Mouse (Mus musculus) gastrocnemius, adult 18-20 months (tissue): Measurements from ENCODE around the gene Hist1h4h. TPM values are rescaled to one million over a fixed set of nuclear protein-coding genes. Genes with fewer than 3 reads are reported as not detected.
"Not testable (repeated sequence)": the region's sequence is repeated elsewhere in the genome, so short reads cannot be mapped to it uniquely, and the experiment has no call there.

Source experiments
- DNase-seq: peaks from one replicate; pipeline ENCODE4 v3.0.0; 2021; ENCODE audit warnings: low spot score
- microRNA-seq: library from miRNA; unstranded; fragments of <30 nt; microRNA quantifications from one replicate; pipeline ENCODE4 v1.2.0, GENCODE M21; 2021
- total RNA-seq, 2 experiments: library from RNA; stranded (reverse); gene quantifications; 2 replicates each; pipeline ENCODE4 v1.2.3; 2021

Hist1h4h gene
- total RNA-seq, 2 experiments from 2014 or later: 149 to 163 TPM

- DNase-seq: not testable (repeated sequence)
Measured at GRCm38 (mm10) chr13:23575864-23576313, 45.0 kb downstream of the Hist1h4h start.

- DNase-seq: no peak
Measured at GRCm38 (mm10) chr13:23576351-23576881, 45.6 kb downstream of the Hist1h4h start.

- no peak for DNase-seq
Measured at GRCm38 (mm10) chr13:23576906-23577639, 46.2 kb downstream of the Hist1h4h start.

- DNase-seq: no peak
Measured at GRCm38 (mm10) chr13:23577835-23578234, 47.0 kb downstream of the Hist1h4h start.

Small RNA genes within 50 kb of the gene (microRNA-seq; reads per million reads assigned to microRNA genes)
- gene Gm44297 (not detected), gene Gm44359 (not detected), gene Gm44394 (not detected), gene n-TStga1 (not detected)

Other genes starting within 250 kb of the Hist1h4h start
- gene Zfp322a, start 161.8 kb upstream of the Hist1h4h start, total RNA-seq: 10 to 100 TPM in 1 of 2 experiments, 1 to 10 TPM in 1; 9.9 to 11.7 TPM
- 1 to 10 TPM; 3.8 to 4.2 TPM for gene Abt1, start 107.2 kb upstream of the Hist1h4h start, total RNA-seq
- not detected for gene Btn1a1, start 65.1 kb upstream of the Hist1h4h start, total RNA-seq
- gene Btn2a2, start 42.2 kb upstream of the Hist1h4h start, total RNA-seq: not detected
- 1 to 10 TPM in 1 of 2 experiments, under 1 TPM in 1; 0.73 to 1.9 TPM for gene Hist1h2af, start 2.9 kb downstream of the Hist1h4h start, total RNA-seq
- gene Hist1h3g, start 4.4 kb downstream of the Hist1h4h start, total RNA-seq: under 1 TPM; 0.55 to 0.57 TPM
- 1 to 10 TPM; 1.0 to 1.1 TPM for gene Hist1h2bh, start 12.3 kb downstream of the Hist1h4h start, total RNA-seq
- gene Hist1h3f, start 13.0 kb downstream of the Hist1h4h start, total RNA-seq: 1 to 10 TPM; 3.0 to 4.8 TPM
- 10 to 100 TPM in 1 of 2 experiments, 1 to 10 TPM in 1; 8.3 to 12.3 TPM for gene Hist1h4f, start 20.6 kb downstream of the Hist1h4h start, total RNA-seq
- gene Hist1h1d, start 22.2 kb downstream of the Hist1h4h start, total RNA-seq: under 1 TPM; 0.83 to 0.89 TPM
- 10 to 100 TPM; 11.6 to 12.3 TPM for gene Hist1h3e, start 31.3 kb downstream of the Hist1h4h start, total RNA-seq
- under 1 TPM; 0.41 to 0.85 TPM for gene Hist1h2ae, start 40.2 kb downstream of the Hist1h4h start, total RNA-seq
- 1 to 10 TPM; 2.2 to 3.7 TPM for gene Hist1h2bg, start 40.3 kb downstream of the Hist1h4h start, total RNA-seq
- 1 to 10 TPM; 1.3 to 5.3 TPM for gene Hist1h2bf, start 43.1 kb downstream of the Hist1h4h start, total RNA-seq
- 1 to 10 TPM in 1 of 2 experiments, under 1 TPM in 1; 0.80 to 1.7 TPM for gene Hist1h2ad, start 43.3 kb downstream of the Hist1h4h start, total RNA-seq
- 1 to 10 TPM; 3.2 to 3.7 TPM for gene Hist1h3d, start 44.7 kb downstream of the Hist1h4h start, total RNA-seq
- 10 to 100 TPM; 33.6 to 46.4 TPM for gene Hist1h4d, start 50.5 kb downstream of the Hist1h4h start, total RNA-seq
- 10 to 100 TPM; 13.2 to 15.7 TPM for gene Hist1h2be, start 90.1 kb downstream of the Hist1h4h start, total RNA-seq
- gene Hist1h1e, start 91.5 kb downstream of the Hist1h4h start, total RNA-seq: 10 to 100 TPM; 31.1 to 41.1 TPM
- 1 to 10 TPM in 1 of 2 experiments, under 1 TPM in 1; 0.68 to 1.3 TPM for gene Hist1h2ac, start 152.9 kb downstream of the Hist1h4h start, total RNA-seq
- 10 to 100 TPM; 66.4 to 69.8 TPM for gene Hist1h2bc, start 153.1 kb downstream of the Hist1h4h start, total RNA-seq
- gene Hist1h1t, start 164.8 kb downstream of the Hist1h4h start, total RNA-seq: not detected
- 10 to 100 TPM; 57.1 to 66.2 TPM for gene Hist1h4c, start 167.4 kb downstream of the Hist1h4h start, total RNA-seq
- gene Hfe, start 179.8 kb downstream of the Hist1h4h start, total RNA-seq: 10 to 100 TPM; 25.6 to 25.7 TPM
- gene Hist1h1c, start 207.8 kb downstream of the Hist1h4h start, total RNA-seq: 100 to 1,000 TPM; 157 to 219 TPM
- not detected for gene Hist1h3c, start 214.6 kb downstream of the Hist1h4h start, total RNA-seq
- 1 to 10 TPM; 1.3 to 1.4 TPM for gene Hist1h2bb, start 215.7 kb downstream of the Hist1h4h start, total RNA-seq
- gene Hist1h2ab, start 220.1 kb downstream of the Hist1h4h start, total RNA-seq: under 1 TPM in 1 of 2 experiments, not detected in 1; 0.82 TPM
- 1 to 10 TPM in 1 of 2 experiments, not detected in 1; 1.3 TPM for gene Hist1h3b, start 221.2 kb downstream of the Hist1h4h start, total RNA-seq
- gene Hist1h4b, start 226.0 kb downstream of the Hist1h4h start, total RNA-seq: 1 to 10 TPM; 1.6 to 1.9 TPM
- 1 to 10 TPM in 1 of 2 experiments, under 1 TPM in 1; 0.89 to 2.8 TPM for gene Hist1h4a, start 230.2 kb downstream of the Hist1h4h start, total RNA-seq
- gene Hist1h3a, start 231.3 kb downstream of the Hist1h4h start, total RNA-seq: 1 to 10 TPM; 5.1 to 5.3 TPM
- under 1 TPM; 0.66 to 0.76 TPM for gene Hist1h1a, start 232.6 kb downstream of the Hist1h4h start, total RNA-seq
- not detected for gene Trim38, start 238.9 kb downstream of the Hist1h4h start, total RNA-seq